Mouse (Mus musculus) lung, postnatal 25 days (tissue): ENCODE measurements around the gene Cuedc1.
"Not testable (repeated sequence)": the region's sequence is repeated elsewhere in the genome, so short reads cannot be mapped to it uniquely, and the experiment has no call there.

Source experiments
- DNase-seq: peaks from one replicate; pipeline ENCODE4 v3.0.0; 2022; ENCODE audit warnings: low spot score

The Cuedc1 gene

GRCm38 (mm10) chr11:88172601-88173325 lies 74.9 kb downstream of the Cuedc1 start:
- DNase-seq, result peak; percentile 82

GRCm38 (mm10) chr11:88173386-88174025 lies 75.6 kb downstream of the Cuedc1 start:
- no peak for DNase-seq

- no peak for DNase-seq
Observed at GRCm38 (mm10) chr11:88180467-88180958, 82.7 kb downstream of the Cuedc1 start.

GRCm38 (mm10) chr11:88180959-88181619 lies 83.2 kb downstream of the Cuedc1 start:
- peak; percentile 66 for DNase-seq

- no peak for DNase-seq
Observed at GRCm38 (mm10) chr11:88184632-88185180, 86.8 kb downstream of the Cuedc1 start.

- DNase-seq, result no peak
Observed at GRCm38 (mm10) chr11:88186078-88186946, 88.5 kb downstream of the Cuedc1 start.

GRCm38 (mm10) chr11:88186947-88187243 lies 89.0 kb downstream of the Cuedc1 start:
- DNase-seq, result no peak

GRCm38 (mm10) chr11:88187417-88188133 lies 89.7 kb downstream of the Cuedc1 start:
- peak; percentile 92 for DNase-seq

- no peak for DNase-seq
Observed at GRCm38 (mm10) chr11:88188216-88188615, 90.4 kb downstream of the Cuedc1 start.

GRCm38 (mm10) chr11:88188635-88189034 lies 90.8 kb downstream of the Cuedc1 start:
- no peak for DNase-seq

GRCm38 (mm10) chr11:88192595-88192994 lies 94.7 kb downstream of the Cuedc1 start:
- DNase-seq, result no peak

GRCm38 (mm10) chr11:88193098-88193823 lies 95.4 kb downstream of the Cuedc1 start:
- no peak for DNase-seq

- DNase-seq, result no peak
Observed at GRCm38 (mm10) chr11:88193824-88194696, 96.2 kb downstream of the Cuedc1 start.

GRCm38 (mm10) chr11:88195699-88196098 lies 97.8 kb downstream of the Cuedc1 start:
- DNase-seq, result not testable (repeated sequence)

- peak; percentile 64 for DNase-seq
Observed at GRCm38 (mm10) chr11:88197153-88197576, 99.3 kb downstream of the Cuedc1 start.

- no peak for DNase-seq
Observed at GRCm38 (mm10) chr11:88198223-88198622, 100.4 kb downstream of the Cuedc1 start.

GRCm38 (mm10) chr11:88201172-88201571 lies 103.3 kb downstream of the Cuedc1 start:
- DNase-seq, result no peak

- DNase-seq, result no peak
Observed at GRCm38 (mm10) chr11:88202077-88202476, 104.2 kb downstream of the Cuedc1 start.
